Comparison of ENCODE assay signal across 16 mouse cellular contexts in the genomic region with DNA sequence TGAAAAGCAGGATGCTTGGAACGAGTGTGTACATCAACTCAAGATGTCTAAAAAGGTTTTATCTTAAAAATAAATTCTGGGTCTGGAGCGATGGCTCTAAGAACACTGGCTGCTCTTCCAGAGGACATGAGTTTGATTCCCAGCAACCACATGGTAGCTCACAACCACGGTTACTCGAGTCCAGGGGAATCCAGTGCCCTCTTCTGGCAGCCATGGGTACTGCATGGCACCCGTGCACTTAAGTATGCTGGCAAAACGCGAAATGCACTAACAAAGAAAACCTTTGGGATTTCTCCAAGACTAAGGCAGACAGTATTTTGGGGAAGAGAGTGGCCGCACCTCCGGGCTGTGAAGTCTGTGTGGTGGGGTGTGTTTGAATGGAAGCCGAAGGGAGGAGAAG. TPM values are rescaled to one million over a fixed set of nuclear protein-coding genes. Genes with fewer than 3 reads are reported as not detected.
A peak's percentile ranks its signal among the peaks of the same experiment; 100 is the strongest.
DNase-seq lines count a peak whose midpoint lies in the region; ATAC-seq and TF ChIP-seq lines count a peak whose summit lies in the region.
"Had no signal": no experiment of that assay in that cellular context is flagged by ENCODE, and none has a peak within 500 bp of the region (broad histone marks: within the 10 kb centered on the region; RNA-seq: fewer than 3 reads in every experiment).

No protein-coding gene starts in this region.

- no peak overlapping the region for H3K9ac ChIP-seq in hindbrain, embryonic 11.5 days (ENCODE audit: low read depth, low read length)
- H3K9ac ChIP-seq: kidney, embryonic 15.5 days; midbrain, embryonic 13.5 days; neural tube, embryonic 12.5 days had no signal

- no peak overlapping the region for H3K27ac ChIP-seq in kidney, adult 2 months (ENCODE audit: insufficient read depth, low read depth, low read length)
- no peak overlapping the region for H3K27ac ChIP-seq in hindbrain, embryonic 11.5 days (ENCODE audit: low read depth, low read length)
- H3K27ac ChIP-seq: kidney, embryonic 15.5 days; midbrain, embryonic 13.5 days; neural tube, embryonic 12.5 days had no signal

- ATAC-seq in hindbrain, embryonic 11.5 days (ENCODE audit: low FRiP score) = no peak
- ATAC-seq: midbrain, embryonic 13.5 days had no signal

- H3K36me3 ChIP-seq in kidney, adult 2 months (ENCODE audit: control insufficient read depth, insufficient read depth, low read length) = no peaks in the 10 kb centered on the region
- no peaks in the 10 kb centered on the region for H3K36me3 ChIP-seq in hindbrain, embryonic 11.5 days (ENCODE audit: control insufficient read depth, insufficient read depth, low read length)
- H3K36me3 ChIP-seq: kidney, embryonic 15.5 days; midbrain, embryonic 13.5 days; neural tube, embryonic 12.5 days had no signal

- no peak for DNase-seq in kidney, adult 2 months
- no peak for DNase-seq in kidney, adult 18-20 months
- DNase-seq in thymus, postnatal 14 days = peak; percentile 5
- DNase-seq in thymus, postnatal 0 days (ENCODE audit: low spot score) = no peak
- DNase-seq in ZHBTc4 (ENCODE audit: low read depth, low spot score) = peak; percentile 85
- DNase-seq in testis, postnatal 10 days (ENCODE audit: low spot score) = peak; percentile 51
- no peak for DNase-seq in hindbrain, embryonic 11.5 days (ENCODE audit: low spot score)
- DNase-seq in cerebellum, postnatal 4 days (ENCODE audit: low spot score in 2 of 2) = no peak
- DNase-seq: adrenal gland, adult 2 months; cerebellum, postnatal 25 days; heart, adult 11 months; heart, postnatal 14 days; lung, postnatal 14 days had no signal

- TF ChIP-seq CTCF in kidney, adult 2 months (conservative IDR thresholded peaks at IDR 0.05; ENCODE audit: insufficient read depth, insufficient read length, low read depth, low read length) = peak; percentile 25

- no peak for TF ChIP-seq POLR2A in kidney, adult 2 months (IDR thresholded peaks at IDR 0.05; ENCODE audit: low read depth, low read length)

- no peaks in the 10 kb centered on the region for H3K9me3 ChIP-seq in hindbrain, embryonic 11.5 days (ENCODE audit: control insufficient read depth, low read length)
- H3K9me3 ChIP-seq: kidney, embryonic 15.5 days; neural tube, embryonic 12.5 days had no signal

- 83% methylated on average over 10 of the region's 10 CpGs for WGBS in kidney, adult 2 months
- WGBS in hindbrain, embryonic 11.5 days = 82% methylated on average over 10 of the region's 10 CpGs

- H3K4me3 ChIP-seq in kidney, adult 2 months (ENCODE audit: insufficient read depth, low read depth, low read length) = no peak overlapping the region
- no peak overlapping the region for H3K4me3 ChIP-seq in hindbrain, embryonic 11.5 days (ENCODE audit: low read depth, low read length)
- H3K4me3 ChIP-seq: kidney, embryonic 15.5 days; midbrain, embryonic 13.5 days; neural tube, embryonic 12.5 days had no signal

- H3K4me2 ChIP-seq in hindbrain, embryonic 11.5 days (replicated peaks; ENCODE audit: low read depth, low read length) = no peak overlapping the region
- H3K4me2 ChIP-seq: kidney, embryonic 15.5 days; midbrain, embryonic 13.5 days; neural tube, embryonic 12.5 days had no signal

- no peaks in the 10 kb centered on the region for H3K27me3 ChIP-seq in kidney, adult 2 months (replicated peaks; ENCODE audit: control insufficient read depth, insufficient read depth, low read length)
- no peaks in the 10 kb centered on the region for H3K27me3 ChIP-seq in hindbrain, embryonic 11.5 days (ENCODE audit: control insufficient read depth, insufficient read depth, low read length)
- H3K27me3 ChIP-seq: kidney, embryonic 15.5 days; midbrain, embryonic 13.5 days; neural tube, embryonic 12.5 days had no signal

- H3K4me1 ChIP-seq in kidney, adult 2 months (ENCODE audit: control insufficient read depth, insufficient read depth, low read length) = no peaks in the 10 kb centered on the region
- no peaks in the 10 kb centered on the region for H3K4me1 ChIP-seq in hindbrain, embryonic 11.5 days (replicated peaks; ENCODE audit: control insufficient read depth, insufficient read depth, low read length)
- H3K4me1 ChIP-seq: kidney, embryonic 15.5 days had no signal

RNA-seq across cellular contexts. Expression of a gene that starts 44.9 kb away (rescaled TPM):
- not detected in 2 replicates for polyA plus RNA-seq in kidney, adult 2 months (2012; rRNA removed)
- polyA plus RNA-seq in thymus, postnatal 0 days (2015; fragmentation: Nextera tagmentation; extraction: Ambion mirVana) = 0.03 and 0.05 TPM in 2 replicates
- polyA plus RNA-seq in hindbrain, embryonic 11.5 days (2014; fragmentation: Nextera tagmentation; extraction: Ambion mirVana) = 0.08 TPM in 1 of 2 replicates, not detected in the other
- polyA plus RNA-seq: kidney, embryonic 15.5 days; midbrain, embryonic 13.5 days; neural tube, embryonic 12.5 days had no signal

Comparison
In these comparisons a context has a peak if more than half of its experiments do, and no peak if none do; other contexts are left out.
1. DNase-seq: peak in thymus, postnatal 14 days (single experiment), ZHBTc4 (single experiment) and testis, postnatal 10 days (single experiment); none in kidney, adult 2 months (single experiment), kidney, adult 18-20 months (single experiment), thymus, postnatal 0 days (single experiment), hindbrain, embryonic 11.5 days (single experiment) and cerebellum, postnatal 4 days (0 of 2).